Mouse (Mus musculus) bone marrow macrophage, adult 2 months (primary cell): ENCODE data around the gene Ociad1.

Source experiments
- CTCF ChIP-seq: IDR thresholded peaks from 2 replicates; pipeline ENCODE4 v1.5.1; 2012; ENCODE audit warnings: low read depth, mild to moderate bottlenecking, low read length, moderate library complexity
- POLR2A ChIP-seq: IDR thresholded peaks from 2 replicates; pipeline ENCODE4 v1.6.1; 2012; ENCODE audit warnings: mild to moderate bottlenecking, low read depth, low read length, borderline replicate concordance

DNA sequence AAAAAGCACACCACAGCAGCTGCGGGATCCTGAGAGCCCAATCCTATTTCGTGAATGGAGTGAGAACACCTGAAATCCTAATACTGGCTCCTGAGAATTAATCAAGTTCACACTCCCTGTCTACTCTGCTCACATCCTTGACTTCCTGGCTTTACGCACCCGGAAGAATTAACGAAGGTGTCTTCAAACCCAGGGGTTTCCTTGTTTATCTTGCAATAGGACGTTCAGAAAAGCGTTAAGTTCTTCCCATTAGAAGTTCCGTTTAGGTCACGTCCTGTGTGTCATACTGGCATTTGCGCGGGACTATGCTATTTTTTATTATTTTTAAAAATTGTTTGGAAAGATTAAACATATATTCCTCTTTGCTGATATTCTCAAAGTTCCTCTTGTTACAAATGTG, 35.5 kb upstream of the Ociad1 start:
- TF ChIP-seq CTCF, result no peak
- TF ChIP-seq POLR2A, result no peak
